Mouse (Mus musculus): Measurements from ENCODE around the gene Msantd4.
"Not testable (repeated sequence)": the region's sequence is repeated elsewhere in the genome, so short reads cannot be mapped to it uniquely, and the experiment has no call there.

Msantd4 gene

GRCm38 (mm10) chr9:4375828-4376639 lies at the start of gene Msantd4:
Gene Msantd4 (plus strand): TSS chr9:4376562.
- peak; percentile 94 for DNase-seq (ENCODE audit: low read depth)

- no peak for DNase-seq (ENCODE audit: low read depth)
These were observed 23.2 kb upstream of the Msantd4 start for GRCm38 (mm10) chr9:4353163-4353562.

DNA sequence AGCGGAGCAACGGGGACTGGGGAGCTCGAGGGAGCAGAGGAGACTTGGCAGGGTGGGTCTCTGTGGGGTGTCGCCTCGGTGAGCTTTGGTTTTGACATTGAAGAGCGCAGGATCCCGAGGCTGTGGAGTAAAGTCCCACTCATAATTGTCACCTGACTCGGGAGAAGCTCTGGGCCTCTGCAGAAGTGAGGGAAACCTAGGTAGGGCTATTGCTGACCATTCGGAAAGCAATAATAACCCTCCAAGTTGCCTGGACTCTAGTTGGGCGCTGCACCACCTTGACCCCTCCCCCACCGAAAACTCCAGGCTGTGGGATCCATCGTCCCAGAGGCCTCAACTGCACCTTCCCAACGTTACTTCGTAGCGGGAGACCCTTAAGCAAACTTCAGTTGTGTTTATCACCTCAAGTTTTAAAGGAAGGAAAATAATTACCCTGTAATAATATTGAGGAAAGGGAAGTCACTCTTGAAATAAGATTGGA lies 318 bp downstream of the Msantd4 start:
- DNase-seq (ENCODE audit: low read depth), result no peak

GRCm38 (mm10) chr9:4400801-4401200 lies 24.4 kb downstream of the Msantd4 start:
- DNase-seq (ENCODE audit: low read depth), result not testable (repeated sequence)

Data from naive thymus-derived CD4-positive, alpha-beta T cell, adult 2 months (primary cell).